Mouse (Mus musculus): ENCODE measurements around the gene Prdm1. TPM values are rescaled to one million over a fixed set of nuclear protein-coding genes. Genes with fewer than 3 reads are reported as not detected.
A peak's percentile ranks its signal among the peaks of the same experiment; 100 is the strongest.

The Prdm1 gene
- 2.8 and 3.2 TPM in 2 replicates for total RNA-seq (2021)
- long read RNA-seq, experiment 1 = 0 reads
- long read RNA-seq, experiment 2 = 0 reads

DNA sequence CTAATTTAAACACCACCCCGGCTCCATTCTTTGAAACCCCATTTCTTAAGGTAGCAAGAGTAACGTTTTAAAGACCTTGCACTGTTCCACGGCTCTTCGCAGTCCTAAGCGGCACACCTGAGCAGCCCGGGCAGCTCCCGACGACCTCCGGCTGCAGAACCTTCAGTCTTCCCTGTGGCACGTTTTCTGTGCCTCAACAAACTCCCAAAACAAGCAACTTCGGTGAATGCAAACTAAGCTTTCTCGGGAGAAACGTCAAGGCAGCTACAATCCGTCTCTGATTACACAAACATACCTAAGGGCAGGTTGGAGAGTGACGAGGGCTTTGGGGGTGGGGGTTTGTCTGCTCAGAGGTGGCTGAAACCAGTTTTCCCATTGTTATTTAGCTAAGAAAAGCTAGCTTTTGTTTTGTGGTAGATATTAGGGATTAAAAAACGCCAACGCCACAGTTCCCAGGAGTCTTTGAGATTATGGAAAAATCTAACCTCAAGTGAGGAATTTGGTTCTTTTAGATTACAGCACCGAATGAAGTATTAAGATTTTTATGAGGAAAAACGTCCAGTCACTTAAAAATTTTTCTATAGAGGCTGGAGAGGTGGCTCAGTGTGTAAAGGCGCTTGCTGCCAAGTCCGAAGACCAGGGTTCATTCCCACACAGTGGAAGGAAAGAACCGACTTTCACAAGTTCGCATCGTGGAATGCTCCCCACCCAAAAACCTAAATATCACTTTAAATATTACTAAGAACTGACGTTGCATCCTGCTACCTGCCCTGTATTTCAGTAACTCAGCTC lies at the start of gene Prdm1:
Gene Prdm1 (minus strand): TSS at position 211 of the 792 bp plus-strand sequence.
- no peak for DNase-seq

DNA sequence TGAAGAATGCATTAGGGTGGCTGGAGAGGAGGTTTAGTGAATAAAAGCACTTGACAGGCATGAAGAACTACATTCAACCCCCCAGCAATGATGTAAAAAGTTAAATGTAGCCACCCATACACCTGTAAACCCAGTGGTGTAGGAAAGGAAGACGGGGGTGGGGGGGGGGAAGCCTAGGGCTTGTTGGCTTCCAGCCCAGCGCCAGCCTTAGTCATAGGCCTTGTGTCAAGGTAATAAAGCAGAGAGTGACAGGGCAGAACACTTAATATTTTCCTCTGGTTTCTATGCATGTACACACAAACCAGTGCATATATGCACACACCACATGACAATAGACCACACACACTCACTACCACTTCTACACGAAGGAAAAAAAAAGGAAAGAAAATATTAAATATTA lies 37.7 kb upstream of the Prdm1 start:
- peak; percentile 69 for DNase-seq

- DNase-seq = no peak
These were observed 36.8 kb upstream of the Prdm1 start for GRCm38 (mm10) chr10:44565109-44565508.

- DNase-seq = no peak
These were observed 28.5 kb upstream of the Prdm1 start for GRCm38 (mm10) chr10:44556845-44557244.

DNA sequence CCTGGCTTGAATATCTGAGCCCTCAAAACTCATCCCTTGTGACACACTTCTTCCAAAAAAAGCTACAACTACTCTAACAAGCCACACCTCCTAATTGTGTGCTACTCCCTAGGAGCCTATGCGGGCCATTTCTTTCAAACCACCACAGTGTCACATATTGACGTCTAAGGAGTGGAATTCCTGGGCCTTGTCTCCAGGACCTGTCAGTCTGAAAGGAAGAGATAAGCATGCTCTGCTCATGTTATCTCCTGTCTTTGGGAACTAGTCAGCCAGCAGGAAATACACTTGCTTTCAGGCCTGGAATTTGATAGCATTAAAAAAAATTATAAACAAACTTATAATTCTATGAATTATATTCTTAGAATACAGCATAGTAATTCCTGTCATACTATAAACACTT lies 27.0 kb upstream of the Prdm1 start:
- DNase-seq = no peak

DNA sequence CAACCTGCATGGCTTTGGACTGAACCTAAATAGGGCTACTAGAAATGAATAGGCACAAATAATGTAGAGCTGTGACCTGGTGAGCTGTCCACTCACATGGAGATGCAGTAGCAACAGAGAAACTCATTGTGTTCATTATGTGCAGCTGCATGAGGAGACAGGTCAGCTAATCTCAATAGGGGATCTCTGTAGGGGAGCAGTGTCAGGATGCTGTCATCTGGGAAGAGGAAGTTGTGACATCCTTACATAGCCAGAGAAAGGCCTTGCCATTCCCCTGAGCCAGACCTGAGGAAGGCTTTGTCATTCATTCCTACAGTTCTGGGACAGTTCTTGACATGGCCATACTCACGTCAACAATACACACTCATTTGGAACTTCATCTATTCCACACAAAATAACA lies 25.3 kb upstream of the Prdm1 start:
- DNase-seq = no peak

DNA sequence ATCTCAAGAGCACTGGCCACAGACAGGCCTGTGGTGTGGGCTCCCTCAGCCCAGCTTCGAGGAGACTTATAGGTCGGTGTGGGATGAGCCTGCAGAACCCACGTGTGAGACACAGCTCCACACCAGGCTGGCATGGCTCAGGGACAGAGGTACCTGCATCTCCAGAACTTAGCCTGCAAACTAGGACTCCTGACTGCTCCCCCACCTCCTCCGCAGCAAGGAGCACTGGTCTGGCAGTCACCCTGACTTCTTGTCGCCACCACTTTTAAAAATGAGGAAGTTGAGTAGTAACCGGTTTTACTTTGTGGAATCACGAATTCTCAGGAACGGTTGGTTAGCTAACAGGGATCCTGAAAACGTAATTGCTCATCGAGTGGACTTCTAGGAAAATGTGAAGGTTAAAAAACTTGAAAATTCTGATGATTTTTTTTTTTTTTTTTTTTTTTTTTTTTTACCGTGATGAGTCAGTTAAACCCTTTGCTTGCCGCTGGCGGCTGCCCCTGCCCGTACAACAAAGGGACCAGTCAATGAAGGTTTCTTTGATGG lies 10.8 kb upstream of the Prdm1 start:
- DNase-seq = peak; percentile 9

DNA sequence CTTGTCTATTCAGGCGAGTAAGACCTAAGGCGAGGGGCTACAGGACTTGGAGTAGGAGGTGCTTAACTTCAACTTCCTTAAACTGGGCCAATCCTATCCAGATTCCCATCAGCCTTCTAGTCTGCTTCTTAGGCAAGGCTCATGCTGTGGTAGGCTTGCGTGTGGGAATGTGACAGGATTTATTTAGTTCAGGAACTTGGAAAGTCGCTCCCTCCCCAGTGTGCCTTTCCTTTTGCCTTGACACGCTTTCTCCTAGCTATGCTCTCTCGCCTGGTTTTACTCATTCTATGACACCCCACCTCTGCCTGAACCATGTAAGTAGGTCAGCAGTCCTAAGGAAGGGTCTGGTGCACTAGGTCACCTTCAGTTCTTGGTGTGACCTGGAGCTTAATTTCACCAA lies 9.8 kb upstream of the Prdm1 start:
- DNase-seq = no peak

- DNase-seq = no peak
These were observed 1.7 kb upstream of the Prdm1 start for GRCm38 (mm10) chr10:44530067-44530360.

GRCm38 (mm10) chr10:44529218-44530066 lies 1.1 kb upstream of the Prdm1 start:
- DNase-seq = peak; percentile 89

- DNase-seq = no peak
These were observed 650 bp downstream of the Prdm1 start for GRCm38 (mm10) chr10:44527651-44528050.

DNA sequence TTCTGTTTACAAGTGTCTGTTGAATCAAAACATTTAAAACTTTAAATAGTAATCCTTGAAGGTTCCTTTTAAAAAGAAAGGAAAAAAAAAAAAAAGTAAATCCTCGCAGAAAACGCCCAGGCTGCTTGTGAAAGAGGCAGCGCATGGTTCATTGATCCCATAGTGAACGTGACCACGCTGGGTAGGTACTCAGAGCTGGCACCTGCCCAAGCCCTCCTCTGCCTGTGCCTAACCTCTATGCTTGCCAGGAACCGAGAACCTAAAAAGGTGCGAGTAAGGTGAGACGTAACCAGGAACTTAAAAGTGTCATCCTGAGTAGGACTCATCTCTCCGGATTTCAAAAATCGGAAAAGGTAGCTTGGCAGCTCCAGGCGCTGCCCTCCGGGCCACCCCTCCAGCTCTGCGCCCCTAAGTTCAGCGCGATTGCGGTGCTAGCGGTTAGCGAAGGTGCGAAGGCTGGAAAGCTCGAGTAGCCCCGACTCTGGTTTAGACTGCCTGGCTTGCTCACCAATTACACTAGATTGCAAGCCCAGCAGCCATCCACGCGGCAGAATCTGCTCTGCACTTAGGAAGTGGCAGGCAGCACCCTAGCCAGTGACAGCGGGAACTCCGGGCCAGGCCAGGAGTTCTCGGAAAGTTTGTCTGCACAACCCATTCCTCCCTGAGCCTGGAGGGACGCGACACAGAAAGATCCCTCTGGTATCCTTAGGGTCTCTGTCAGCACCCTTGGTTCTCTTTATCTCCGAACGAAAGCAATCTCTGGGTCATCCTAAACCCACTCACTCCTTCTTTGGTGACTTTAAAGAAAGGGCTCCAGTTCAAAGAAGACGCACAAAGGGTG lies 1.3 kb downstream of the Prdm1 start:
- peak; percentile 37 for DNase-seq

- DNase-seq = no peak
These were observed 8.1 kb downstream of the Prdm1 start for GRCm38 (mm10) chr10:44520189-44520588.

- DNase-seq = no peak
These were observed 9.7 kb downstream of the Prdm1 start for GRCm38 (mm10) chr10:44518631-44519030.

GRCm38 (mm10) chr10:44513108-44513507 lies 15.2 kb downstream of the Prdm1 start:
- no peak for DNase-seq

- DNase-seq = no peak
These were observed 17.3 kb downstream of the Prdm1 start for GRCm38 (mm10) chr10:44511029-44511428.

DNA sequence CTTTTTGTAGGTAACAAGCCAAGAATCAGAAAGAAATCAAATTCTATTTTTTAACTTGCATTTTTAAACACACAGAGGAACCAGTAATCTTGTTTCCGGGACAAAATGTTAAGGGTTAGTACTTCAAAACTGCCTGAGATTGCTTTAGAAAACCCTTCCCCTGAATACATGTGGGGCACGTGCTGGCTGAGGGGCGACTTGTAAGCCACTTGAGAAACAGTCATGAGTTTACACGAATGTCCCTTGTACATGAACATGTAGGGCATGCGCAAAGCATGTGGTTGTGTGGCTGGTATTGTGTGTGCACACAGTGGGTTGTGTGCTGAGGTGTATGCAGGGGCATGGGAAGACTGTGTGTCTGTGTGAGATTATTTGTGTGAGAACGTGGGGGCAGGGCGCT lies 19.7 kb downstream of the Prdm1 start:
- no peak for DNase-seq

DNA sequence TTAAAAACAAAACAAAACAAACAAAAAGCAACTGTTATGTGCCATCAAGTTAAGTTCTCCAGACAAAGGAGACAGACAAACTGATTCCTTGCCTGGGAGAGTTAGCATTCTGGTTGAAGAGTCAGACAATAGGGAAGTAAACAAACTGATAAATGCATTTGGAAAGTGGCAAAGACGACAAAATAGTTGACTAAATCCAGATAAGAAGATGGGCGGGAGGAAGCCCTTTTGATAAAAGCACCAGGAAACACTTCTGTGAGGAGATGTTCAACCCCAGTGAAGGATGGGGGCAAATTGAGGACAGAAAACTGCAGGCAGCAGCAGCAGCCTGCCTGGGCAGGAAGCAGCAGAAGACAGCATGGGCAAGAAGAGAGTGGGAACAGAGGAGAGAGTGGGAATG lies 20.3 kb downstream of the Prdm1 start:
- DNase-seq = no peak

GRCm38 (mm10) chr10:44502891-44503290 lies 25.4 kb downstream of the Prdm1 start:
- DNase-seq = peak; percentile 17

GRCm38 (mm10) chr10:44499897-44500519 lies 28.3 kb downstream of the Prdm1 start:
- DNase-seq = no peak

DNA sequence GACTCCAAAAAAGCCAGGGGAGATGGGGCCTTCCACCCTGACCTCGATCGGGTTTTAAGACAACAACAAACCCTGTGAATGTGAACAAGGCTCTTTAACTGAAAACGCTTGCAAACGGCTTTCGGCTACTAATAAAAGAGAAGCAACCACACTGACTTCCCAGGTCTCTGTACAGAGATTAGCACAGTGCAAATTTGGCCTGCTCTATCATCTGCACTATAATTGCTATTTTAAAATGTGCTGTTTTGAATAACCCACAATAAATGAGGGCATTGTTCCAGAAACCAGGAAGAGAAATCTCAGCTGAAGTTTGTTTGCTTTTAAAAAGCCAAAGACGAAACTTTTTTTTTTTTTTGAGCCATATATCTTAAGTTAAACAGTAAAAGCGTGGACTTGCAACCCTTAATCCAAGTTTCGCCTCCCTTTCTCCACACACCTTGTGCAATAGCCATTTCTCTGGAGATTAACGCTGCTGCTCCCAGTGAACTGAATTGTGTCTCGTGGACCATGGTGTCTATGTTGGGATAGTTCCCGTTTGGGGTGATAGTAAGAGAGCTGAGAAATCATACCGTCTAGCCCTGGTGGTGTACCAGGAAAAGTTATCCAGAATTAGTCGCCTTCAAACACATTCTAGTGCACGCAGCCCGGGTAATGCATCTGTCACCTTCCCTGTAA lies 34.3 kb downstream of the Prdm1 start:
- DNase-seq = no peak

Data from adrenal gland, postnatal 14 days (tissue).